Mouse (Mus musculus): Measurements from ENCODE around the gene Uri1. TPM values are rescaled to one million over a fixed set of nuclear protein-coding genes. Genes with fewer than 3 reads are reported as not detected.

The Uri1 gene
- polyA plus RNA-seq, 1 experiment from 2014 or later = 8.8 TPM

DNA sequence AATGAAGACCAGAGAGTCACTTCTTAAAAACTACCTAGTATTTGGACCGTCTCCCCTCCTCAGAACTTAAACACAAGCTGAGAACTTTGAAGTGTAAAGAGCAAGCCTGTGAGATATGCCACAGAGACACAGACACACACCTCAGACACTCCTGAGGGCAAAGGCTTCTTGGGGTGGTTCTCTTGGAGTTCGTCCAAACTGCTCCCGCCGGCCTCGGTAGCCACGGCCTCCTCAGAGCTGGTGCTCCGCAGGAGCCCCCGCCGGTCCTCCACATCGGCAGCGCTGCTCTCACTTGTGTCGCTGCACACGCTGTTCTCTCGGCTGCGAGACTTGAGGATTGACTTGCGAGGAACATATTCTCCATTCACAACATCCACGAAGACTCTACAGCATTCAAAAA, 61.0 kb downstream of the Uri1 start:
- H3K4me2 ChIP-seq (ENCODE audit: low read depth, low read length) = no peak overlapping the region
- no peak overlapping the region for H3K4me3 ChIP-seq (ENCODE audit: low read depth, low read length)
- no peaks in the 10 kb centered on the region for H3K27me3 ChIP-seq (ENCODE audit: control insufficient read depth, insufficient read depth, low read depth, low read length)
- H3K9ac ChIP-seq (ENCODE audit: low read depth, low read length) = no peak overlapping the region
- peaks cover 6% of the 10 kb centered on the region for H3K36me3 ChIP-seq (ENCODE audit: control insufficient read depth, insufficient read depth)
- H3K27ac ChIP-seq (ENCODE audit: low read length) = no peak overlapping the region
- H3K4me1 ChIP-seq (ENCODE audit: control insufficient read depth, low read depth, low read length) = no peaks in the 10 kb centered on the region
- no peaks in the 10 kb centered on the region; the same call in 1 of the 2 replicates for H3K9me3 ChIP-seq (replicated peaks; ENCODE audit: control insufficient read depth, low read length)
- no peak for ATAC-seq (ENCODE audit: low read depth)
- WGBS (ENCODE audit: insufficient replicate concordance) = 83% methylated on average over 17 of the region's 17 CpGs

DNA sequence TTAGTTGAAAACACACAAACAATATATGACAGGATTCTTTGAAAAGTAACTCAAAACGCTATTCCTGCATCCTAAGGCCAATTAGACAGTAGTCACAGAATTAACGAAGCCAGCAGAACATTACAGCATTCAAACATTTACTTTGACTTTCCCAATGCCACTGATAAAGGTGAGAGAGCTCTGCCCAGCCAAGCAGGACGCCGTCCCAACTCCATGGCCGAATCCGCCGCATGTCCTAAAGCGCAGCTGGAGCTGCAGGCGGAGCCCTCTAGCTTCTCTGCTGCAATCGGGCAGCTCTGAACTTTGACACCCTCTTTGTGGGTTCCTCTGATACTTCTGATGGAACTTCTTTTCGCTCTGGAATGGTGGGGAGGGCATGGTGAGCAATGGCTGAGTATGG, 62.1 kb downstream of the Uri1 start:
- Histone ChIP-seq H3K4me1 (ENCODE audit: control insufficient read depth, low read depth, low read length) (no peaks in the 10 kb centered on the region; the same call in 1 of the 2 replicates), H3K9ac (ENCODE audit: low read depth, low read length) (no peak overlapping the region), H3K4me3 (ENCODE audit: low read depth, low read length) (no peak overlapping the region), H3K27ac (ENCODE audit: low read length) (no peak overlapping the region), H3K27me3 (ENCODE audit: control insufficient read depth, insufficient read depth, low read depth, low read length) (no peaks in the 10 kb centered on the region), H3K9me3 (replicated peaks; ENCODE audit: control insufficient read depth, low read length) (no peaks in the 10 kb centered on the region; the same call in 1 of the 2 replicates), H3K36me3 (ENCODE audit: control insufficient read depth, insufficient read depth) (peaks cover 8% of the 10 kb centered on the region), H3K4me2 (ENCODE audit: low read depth, low read length) (no peak overlapping the region)
- WGBS (ENCODE audit: insufficient replicate concordance) = 78% methylated on average over 11 of the region's 11 CpGs
- 0 out of 2 replicates have a peak, but pooled peaks have one; percentile 37 for ATAC-seq (ENCODE audit: low read depth)

DNA sequence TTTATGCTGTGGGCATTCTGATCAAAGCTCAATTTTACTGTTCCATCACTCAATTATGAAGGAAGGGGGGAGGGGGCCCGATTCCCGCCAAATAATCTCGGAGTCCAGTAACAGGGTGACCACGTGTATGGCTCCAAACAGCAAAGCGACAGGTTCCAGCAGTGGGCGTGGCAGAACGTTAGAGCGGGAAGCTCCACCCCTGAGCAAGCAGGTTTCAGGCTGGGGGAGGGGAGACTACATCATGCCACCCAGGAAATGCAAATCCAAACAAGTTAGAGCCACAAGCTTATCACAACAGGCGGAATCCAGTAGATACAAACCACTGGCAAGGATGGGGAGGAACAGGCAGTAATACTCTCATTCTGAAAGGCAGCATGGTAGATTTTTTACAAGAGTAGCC, 71.5 kb downstream of the Uri1 start:
- Histone ChIP-seq H3K4me2 (ENCODE audit: low read depth, low read length) (no peak overlapping the region), H3K4me1 (ENCODE audit: control insufficient read depth, low read depth, low read length) (no peaks in the 10 kb centered on the region; the same call in none of the 2 replicates), H3K9me3 (replicated peaks; ENCODE audit: control insufficient read depth, low read length) (no peaks in the 10 kb centered on the region), H3K36me3 (ENCODE audit: control insufficient read depth, insufficient read depth) (no peaks in the 10 kb centered on the region), H3K27me3 (ENCODE audit: control insufficient read depth, insufficient read depth, low read depth, low read length) (no peaks in the 10 kb centered on the region), H3K9ac (ENCODE audit: low read depth, low read length) (no peak overlapping the region), H3K27ac (ENCODE audit: low read length) (no peak overlapping the region), H3K4me3 (ENCODE audit: low read depth, low read length) (no peak overlapping the region)
- ATAC-seq (ENCODE audit: low read depth) = no peak
- WGBS (ENCODE audit: insufficient replicate concordance) = 66% methylated on average over 9 of the region's 9 CpGs

DNA sequence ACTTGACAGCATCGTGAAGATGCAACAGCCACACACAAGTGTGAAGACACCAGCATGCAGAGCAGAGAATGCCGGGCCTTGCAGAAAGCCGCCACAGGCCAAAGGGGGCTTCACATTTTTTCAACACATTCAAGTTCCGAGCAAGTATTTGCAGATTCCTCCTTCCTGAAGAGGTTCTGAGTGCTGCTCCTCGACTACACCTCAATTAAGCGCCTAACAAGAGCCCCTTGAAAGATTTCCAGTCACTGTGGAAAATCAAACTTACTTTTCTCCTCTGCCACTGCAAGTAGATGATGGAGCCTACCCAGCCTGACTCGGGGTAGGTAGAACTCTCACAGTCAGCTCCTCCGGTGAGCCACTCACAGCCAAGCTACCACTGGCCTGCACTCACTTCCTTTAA, 86.9 kb downstream of the Uri1 start:
- H3K4me2 ChIP-seq (ENCODE audit: low read depth, low read length) = no peak overlapping the region
- ATAC-seq (ENCODE audit: low read depth) = no peak
- H3K9me3 ChIP-seq (replicated peaks; ENCODE audit: control insufficient read depth, low read length) = no peaks in the 10 kb centered on the region
- no peaks in the 10 kb centered on the region; the same call in 1 of the 2 replicates for H3K4me1 ChIP-seq (ENCODE audit: control insufficient read depth, low read depth, low read length)
- no peak overlapping the region for H3K9ac ChIP-seq (ENCODE audit: low read depth, low read length)
- H3K4me3 ChIP-seq (ENCODE audit: low read depth, low read length) = no peak overlapping the region
- no peaks in the 10 kb centered on the region for H3K27me3 ChIP-seq (ENCODE audit: control insufficient read depth, insufficient read depth, low read depth, low read length)
- no peaks in the 10 kb centered on the region for H3K36me3 ChIP-seq (ENCODE audit: control insufficient read depth, insufficient read depth)
- H3K27ac ChIP-seq (ENCODE audit: low read length) = no peak overlapping the region
- WGBS (ENCODE audit: insufficient replicate concordance) = 62% methylated on average over 8 of the region's 8 CpGs

DNA sequence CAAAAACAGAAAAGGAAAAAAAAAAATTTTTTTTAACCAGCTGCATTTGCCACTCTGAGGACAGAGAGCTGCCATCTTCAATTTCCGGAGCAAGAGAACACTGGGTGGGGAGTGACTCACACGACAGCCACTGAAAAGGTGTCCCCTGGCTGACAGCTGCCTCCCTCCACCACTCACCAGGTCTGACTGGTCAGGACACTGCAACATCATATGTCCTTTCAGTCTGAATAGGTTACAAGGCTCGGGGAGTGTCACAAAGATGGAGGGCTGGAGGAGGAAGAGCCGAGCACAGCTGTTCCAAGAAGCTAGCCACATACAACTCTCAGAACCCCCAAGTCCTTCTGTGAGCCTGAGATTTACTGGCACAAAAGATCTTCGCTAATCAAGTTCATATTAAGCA, 87.6 kb downstream of the Uri1 start:
- H3K9ac ChIP-seq (ENCODE audit: low read depth, low read length) = no peak overlapping the region
- no peaks in the 10 kb centered on the region for H3K36me3 ChIP-seq (ENCODE audit: control insufficient read depth, insufficient read depth)
- H3K27ac ChIP-seq (ENCODE audit: low read length) = no peak overlapping the region
- H3K9me3 ChIP-seq (replicated peaks; ENCODE audit: control insufficient read depth, low read length) = no peaks in the 10 kb centered on the region
- no peaks in the 10 kb centered on the region; the same call in 1 of the 2 replicates for H3K4me1 ChIP-seq (ENCODE audit: control insufficient read depth, low read depth, low read length)
- no peaks in the 10 kb centered on the region for H3K27me3 ChIP-seq (ENCODE audit: control insufficient read depth, insufficient read depth, low read depth, low read length)
- H3K4me3 ChIP-seq (ENCODE audit: low read depth, low read length) = no peak overlapping the region
- no peak overlapping the region for H3K4me2 ChIP-seq (ENCODE audit: low read depth, low read length)
- no peak for ATAC-seq (ENCODE audit: low read depth)
- 56% methylated on average over 5 of the region's 5 CpGs for WGBS (ENCODE audit: insufficient replicate concordance)

DNA sequence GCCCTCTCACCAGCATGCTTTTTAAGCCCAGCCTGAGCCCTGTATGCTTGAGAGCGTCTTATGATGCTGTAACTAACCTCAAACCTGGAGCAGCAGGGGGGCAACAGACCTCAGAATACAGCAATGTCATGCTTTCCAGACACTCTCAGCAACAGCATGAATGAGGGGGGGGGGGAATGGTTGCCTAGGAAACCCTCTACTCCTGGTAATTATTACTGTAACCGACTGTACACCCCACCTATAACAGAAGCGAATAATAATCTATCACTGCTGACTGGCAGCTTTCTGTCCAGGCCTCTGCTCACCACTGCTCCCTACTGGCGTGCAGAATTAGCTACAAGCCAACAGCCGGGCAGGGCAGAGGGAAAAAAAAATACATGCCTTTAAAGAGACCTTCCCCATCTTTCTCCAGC, 88.6 kb downstream of the Uri1 start:
- Histone ChIP-seq H3K4me1 (ENCODE audit: control insufficient read depth, low read depth, low read length) (no peaks in the 10 kb centered on the region; the same call in 1 of the 2 replicates), H3K27ac (ENCODE audit: low read length) (no peak overlapping the region), H3K36me3 (ENCODE audit: control insufficient read depth, insufficient read depth) (no peaks in the 10 kb centered on the region), H3K4me2 (ENCODE audit: low read depth, low read length) (no peak overlapping the region), H3K27me3 (ENCODE audit: control insufficient read depth, insufficient read depth, low read depth, low read length) (no peaks in the 10 kb centered on the region), H3K9me3 (replicated peaks; ENCODE audit: control insufficient read depth, low read length) (no peaks in the 10 kb centered on the region), H3K9ac (ENCODE audit: low read depth, low read length) (no peak overlapping the region), H3K4me3 (ENCODE audit: low read depth, low read length) (no peak overlapping the region)
- ATAC-seq (ENCODE audit: low read depth) = no peak
- WGBS (ENCODE audit: insufficient replicate concordance) = 32% methylated on average over 5 of the region's 5 CpGs

DNA sequence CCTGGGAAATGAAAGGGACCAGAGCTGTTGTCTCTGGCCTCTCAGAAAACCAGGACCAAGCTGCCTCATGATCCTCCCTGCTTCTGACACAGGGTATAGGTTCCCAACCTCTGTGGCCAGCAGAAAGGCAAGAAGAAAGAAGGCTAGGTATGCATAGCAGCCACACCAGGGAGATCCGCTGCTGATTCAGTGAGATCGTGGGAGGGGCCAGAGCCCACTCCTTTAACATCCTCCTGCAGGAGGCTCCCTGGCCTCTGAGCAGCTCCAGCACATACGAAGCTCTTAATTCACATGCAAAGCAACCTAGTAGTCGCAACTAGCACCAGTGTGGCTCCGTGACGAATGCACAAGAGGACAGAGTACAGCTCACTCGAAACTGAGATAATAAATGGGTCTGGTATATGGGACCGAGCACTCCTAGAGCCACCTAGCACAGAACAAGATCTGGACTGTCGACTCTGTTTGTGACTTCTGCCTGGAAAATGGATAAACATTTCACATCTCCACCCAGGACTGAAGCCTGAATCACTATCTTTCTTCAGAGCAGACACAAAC, 89.5 kb downstream of the Uri1 start:
- no peaks in the 10 kb centered on the region; the same call in 1 of the 2 replicates for H3K4me1 ChIP-seq (ENCODE audit: control insufficient read depth, low read depth, low read length)
- no peaks in the 10 kb centered on the region for H3K9me3 ChIP-seq (replicated peaks; ENCODE audit: control insufficient read depth, low read length)
- WGBS (ENCODE audit: insufficient replicate concordance) = 60% methylated on average over 9 of the region's 9 CpGs
- no peak overlapping the region for H3K27ac ChIP-seq (ENCODE audit: low read length)
- ATAC-seq (ENCODE audit: low read depth) = no peak
- no peak overlapping the region for H3K4me3 ChIP-seq (ENCODE audit: low read depth, low read length)
- no peaks in the 10 kb centered on the region for H3K36me3 ChIP-seq (ENCODE audit: control insufficient read depth, insufficient read depth)
- H3K4me2 ChIP-seq (ENCODE audit: low read depth, low read length) = no peak overlapping the region
- H3K27me3 ChIP-seq (ENCODE audit: control insufficient read depth, insufficient read depth, low read depth, low read length) = no peaks in the 10 kb centered on the region
- H3K9ac ChIP-seq (ENCODE audit: low read depth, low read length) = no peak overlapping the region

DNA sequence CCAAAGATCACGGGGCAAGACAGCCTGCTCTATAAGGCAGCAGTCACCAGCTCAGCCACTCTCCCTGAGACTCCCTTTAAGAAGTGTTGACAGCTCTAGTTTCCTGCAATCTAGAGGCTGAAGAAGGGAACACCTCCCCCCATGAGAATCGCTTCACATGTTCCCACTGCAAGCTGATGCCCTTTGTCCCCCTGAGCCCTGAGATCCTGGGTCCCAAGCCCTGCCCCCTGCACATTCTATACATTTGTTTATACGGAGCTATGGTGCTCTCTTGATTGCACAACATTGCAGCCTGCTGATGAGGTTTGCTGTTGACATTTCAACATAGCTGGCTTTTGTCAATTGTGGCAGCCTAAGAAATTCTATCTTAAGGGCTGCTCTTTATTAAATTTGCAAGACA, 91.7 kb downstream of the Uri1 start:
- no peaks in the 10 kb centered on the region for H3K9me3 ChIP-seq (replicated peaks; ENCODE audit: control insufficient read depth, low read length)
- H3K27ac ChIP-seq (ENCODE audit: low read length) = peak overlapping the region; percentile 69
- H3K36me3 ChIP-seq (ENCODE audit: control insufficient read depth, insufficient read depth) = no peaks in the 10 kb centered on the region
- H3K27me3 ChIP-seq (ENCODE audit: control insufficient read depth, insufficient read depth, low read depth, low read length) = no peaks in the 10 kb centered on the region
- no peaks in the 10 kb centered on the region; the same call in 1 of the 2 replicates for H3K4me1 ChIP-seq (ENCODE audit: control insufficient read depth, low read depth, low read length)
- H3K4me2 ChIP-seq (ENCODE audit: low read depth, low read length) = no peak overlapping the region; the same call in 1 of the 2 replicates
- no peak overlapping the region for H3K9ac ChIP-seq (ENCODE audit: low read depth, low read length)
- no peak overlapping the region for H3K4me3 ChIP-seq (ENCODE audit: low read depth, low read length)
- 29% methylated on average over 3 of the region's 3 CpGs for WGBS (ENCODE audit: insufficient replicate concordance)
- ATAC-seq (ENCODE audit: low read depth) = peak; percentile 95

DNA sequence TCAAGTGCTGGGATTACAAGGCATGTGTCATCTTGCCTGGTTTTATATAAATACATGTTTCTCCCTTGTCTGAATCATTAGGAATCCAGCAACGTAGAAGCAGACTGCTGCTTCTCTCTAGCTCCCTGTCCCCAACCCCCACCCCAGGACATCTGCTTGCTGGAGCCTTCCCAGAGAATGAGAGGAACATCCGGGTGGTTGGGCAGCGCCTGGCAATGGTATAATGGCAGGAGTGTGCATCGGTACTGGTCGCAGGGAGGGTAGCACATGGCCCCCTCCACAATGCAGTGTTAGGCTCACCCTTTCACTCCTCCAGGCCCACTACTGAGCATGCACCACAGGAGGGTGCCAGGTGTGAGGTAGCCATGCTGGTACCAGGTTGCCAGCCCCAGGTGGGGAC, 93.6 kb downstream of the Uri1 start:
- no peak overlapping the region for H3K4me3 ChIP-seq (ENCODE audit: low read depth, low read length)
- H3K4me2 ChIP-seq (ENCODE audit: low read depth, low read length) = no peak overlapping the region
- H3K27ac ChIP-seq (ENCODE audit: low read length) = no peak overlapping the region
- H3K36me3 ChIP-seq (ENCODE audit: control insufficient read depth, insufficient read depth) = no peaks in the 10 kb centered on the region
- H3K27me3 ChIP-seq (ENCODE audit: control insufficient read depth, insufficient read depth, low read depth, low read length) = no peaks in the 10 kb centered on the region
- ATAC-seq (ENCODE audit: low read depth) = no peak
- no peak overlapping the region for H3K9ac ChIP-seq (ENCODE audit: low read depth, low read length)
- no peaks in the 10 kb centered on the region for H3K9me3 ChIP-seq (replicated peaks; ENCODE audit: control insufficient read depth, low read length)
- no peaks in the 10 kb centered on the region; the same call in 1 of the 2 replicates for H3K4me1 ChIP-seq (ENCODE audit: control insufficient read depth, low read depth, low read length)
- 70% methylated on average over 5 of the region's 5 CpGs for WGBS (ENCODE audit: insufficient replicate concordance)
